Mouse (Mus musculus) hindbrain, postnatal 0 days (tissue): Measurements from ENCODE around the gene Gse1. TPM values are rescaled to one million over a fixed set of nuclear protein-coding genes. Genes with fewer than 3 reads are reported as not detected.

Experiments used
- ATAC-seq: fragments of 200-750 bp; cut with Nextera tagmentation; 2 replicates; pipeline ENCODE4 v1.8.0; 2017; ENCODE audit warnings: mild to moderate bottlenecking, moderate TSS enrichment, moderate library complexity
- DNase-seq: peaks from one replicate; pipeline ENCODE4 v3.0.0-alpha.2; 2015; ENCODE audit warnings: low spot score
- H3K27ac ChIP-seq: fragments of 300-500 bp; sonication (generic); 2 replicates; pipeline ENCODE4 v1.5.1; 2014; ENCODE audit warnings: mild to moderate bottlenecking
- H3K27me3 ChIP-seq: fragments of 300-500 bp; sonication (generic); 2 replicates; pipeline ENCODE4 v1.6.1; 2014; ENCODE audit warnings: low read length, mixed read lengths; ENCODE audit not compliant: insufficient read depth
- H3K36me3 ChIP-seq: fragments of 300-500 bp; sonication (generic); 2 replicates; pipeline ENCODE4 v1.6.1; 2014; ENCODE audit warnings: low read length, mixed read lengths; ENCODE audit not compliant: insufficient read depth
- H3K4me1 ChIP-seq: fragments of 300-500 bp; sonication (generic); 2 replicates; pipeline ENCODE4 v1.6.1; 2014; ENCODE audit warnings: antibody characterized with exemption, low read length, mixed read lengths; ENCODE audit not compliant: insufficient read depth
- H3K4me2 ChIP-seq: fragments of 300-500 bp; sonication (generic); 2 replicates; pipeline ENCODE4 v1.6.1; 2014; ENCODE audit warnings: low read depth, mild to moderate bottlenecking, low read length, moderate library complexity, mixed read lengths
- H3K4me3 ChIP-seq: fragments of 300-500 bp; sonication (generic); 2 replicates; pipeline ENCODE4 v1.5.1; 2014; ENCODE audit warnings: low read length
- H3K9ac ChIP-seq: fragments of 300-500 bp; sonication (generic); replicated peaks from 2 replicates; pipeline ENCODE4 v1.6.1; 2014; ENCODE audit warnings: mild to moderate bottlenecking, low read length, moderate library complexity, mixed read lengths
- H3K9me3 ChIP-seq: fragments of 300-500 bp; sonication (generic); 2 replicates; pipeline ENCODE4 v1.6.1; 2016; ENCODE audit warnings: low read length, mixed read lengths
- CTCF ChIP-seq: IDR thresholded peaks from 2 replicates; pipeline ENCODE4 v1.5.1; 2016; ENCODE audit warnings: antibody characterized with exemption, control low read depth, low read depth
- WGBS: fragments of 180-500 bp; shearing (Covaris S2); extraction: QIAGEN DNeasy Blood & Tissue Kit; methylation state at CpG from one replicate; pipeline ENCODE4 v1.1.7; 2014; 5-methylcytosine and 5-hydroxymethylcytosine counted together
- polyA plus RNA-seq: library from polyadenylated mRNA; unstranded; fragments of >200 nt; fragmentation: Nextera tagmentation; extraction: Ambion mirVana; gene quantifications from 2 replicates; pipeline ENCODE4 v1.2.1, GENCODE M21; 2015
- total RNA-seq: library from RNA; depleted of rRNA; stranded (reverse); fragments of >200 nt; gene quantifications from 2 replicates; pipeline ENCODE4 v1.2.3, GENCODE M21; 2014

The Gse1 gene
- total and polyA plus RNA-seq, 2 experiments from 2014 or later = 13.4 to 48.3 TPM

- ATAC-seq = peak; percentile 13; the same call in 1 of the 2 replicates
- Histone ChIP-seq H3K27ac (peak overlapping the region; percentile 99), H3K4me1 (peaks cover 44% of the 10 kb centered on the region), H3K9me3 (no peaks in the 10 kb centered on the region), H3K9ac (peak overlapping the region; percentile 89), H3K4me2 (peak overlapping the region; percentile 97), H3K36me3 (no peaks in the 10 kb centered on the region), H3K27me3 (no peaks in the 10 kb centered on the region), H3K4me3 (peak overlapping the region; percentile 92)
- 3% methylated on average over 50 of the region's 50 CpGs for WGBS
- TF ChIP-seq CTCF = no peak
- peak; percentile 82 for DNase-seq
These were observed 258.5 kb downstream of the Gse1 start for GRCm38 (mm10) chr8:120486477-120487376.

DNA sequence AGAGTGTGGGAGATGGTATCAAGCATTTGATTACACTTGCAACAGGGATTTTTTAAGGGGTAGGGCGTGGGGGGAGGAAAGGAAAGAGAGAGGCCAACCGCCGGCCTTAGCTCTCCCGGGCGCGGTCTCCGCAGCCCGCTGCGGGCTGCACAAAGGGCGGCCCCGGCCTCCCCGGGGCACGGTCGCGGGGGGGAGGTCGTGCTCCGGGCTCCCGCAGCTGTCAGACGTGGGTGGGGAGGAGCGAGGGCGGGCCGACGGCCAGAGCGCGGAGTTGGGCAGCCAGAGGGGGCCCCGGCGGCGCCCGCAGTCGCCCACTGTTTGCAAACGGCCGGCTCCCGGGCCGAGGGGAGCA, 259.1 kb downstream of the Gse1 start:
- ATAC-seq (peak; percentile 4), DNase-seq (no peak)
- Histone ChIP-seq H3K4me3 (peak overlapping the region; percentile 92), H3K36me3 (no peaks in the 10 kb centered on the region), H3K27me3 (no peaks in the 10 kb centered on the region), H3K4me1 (peaks cover 42% of the 10 kb centered on the region), H3K4me2 (peak overlapping the region; percentile 97), H3K27ac (peak overlapping the region; percentile 99), H3K9ac (peak overlapping the region; percentile 89), H3K9me3 (no peaks in the 10 kb centered on the region)
- no peak for TF ChIP-seq CTCF
- WGBS = under 1% methylated on average over 31 of the region's 34 CpGs

DNA sequence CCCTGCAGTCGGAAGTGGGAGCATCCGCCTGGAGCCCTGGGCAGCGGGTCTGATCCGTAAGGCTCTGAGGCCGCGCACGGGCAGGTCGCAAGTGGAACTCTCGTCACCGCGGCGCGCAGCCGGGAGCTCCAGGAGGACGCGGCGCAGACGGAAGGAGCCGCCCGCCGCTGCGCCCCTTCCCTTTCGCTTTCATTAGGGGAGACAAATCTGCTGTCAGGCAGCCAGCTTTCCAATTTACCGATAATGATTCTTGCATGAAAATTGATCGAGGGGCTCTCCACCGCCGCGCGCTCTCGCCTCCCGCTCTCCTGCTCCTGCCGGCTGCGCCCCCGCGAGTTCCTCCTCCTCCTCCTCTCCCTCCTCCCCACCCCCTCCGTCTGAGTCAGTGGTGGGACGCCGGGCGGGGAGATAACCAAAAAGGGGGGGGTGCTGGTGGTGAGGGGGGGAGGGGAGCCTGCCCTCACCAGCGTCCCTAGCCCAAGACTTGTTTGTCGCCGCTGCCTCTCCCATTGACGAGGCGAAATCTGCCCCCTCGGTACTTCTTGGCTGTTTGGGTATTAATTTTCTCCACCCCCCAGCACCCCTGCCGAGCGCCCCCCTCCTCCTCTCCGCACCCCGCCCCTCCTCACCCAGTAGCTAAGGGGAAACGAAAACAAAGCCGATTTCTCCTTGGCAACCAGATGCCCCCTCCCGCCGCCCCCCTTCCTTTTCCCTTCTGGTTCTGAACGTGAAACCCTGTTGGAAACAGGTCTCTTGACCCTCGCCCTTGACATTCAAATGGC, 259.7 kb downstream of the Gse1 start:
- Histone ChIP-seq H3K4me1 (peaks cover 46% of the 10 kb centered on the region), H3K9ac (peak overlapping the region; percentile 89), H3K27me3 (no peaks in the 10 kb centered on the region), H3K4me2 (peak overlapping the region; percentile 97), H3K4me3 (peak overlapping the region; percentile 92), H3K36me3 (no peaks in the 10 kb centered on the region), H3K27ac (peak overlapping the region; percentile 99), H3K9me3 (no peaks in the 10 kb centered on the region)
- ATAC-seq = peak; percentile 39
- DNase-seq = peak; percentile 82
- TF ChIP-seq CTCF = no peak
- WGBS = 2% methylated on average over 47 of the region's 55 CpGs

DNA sequence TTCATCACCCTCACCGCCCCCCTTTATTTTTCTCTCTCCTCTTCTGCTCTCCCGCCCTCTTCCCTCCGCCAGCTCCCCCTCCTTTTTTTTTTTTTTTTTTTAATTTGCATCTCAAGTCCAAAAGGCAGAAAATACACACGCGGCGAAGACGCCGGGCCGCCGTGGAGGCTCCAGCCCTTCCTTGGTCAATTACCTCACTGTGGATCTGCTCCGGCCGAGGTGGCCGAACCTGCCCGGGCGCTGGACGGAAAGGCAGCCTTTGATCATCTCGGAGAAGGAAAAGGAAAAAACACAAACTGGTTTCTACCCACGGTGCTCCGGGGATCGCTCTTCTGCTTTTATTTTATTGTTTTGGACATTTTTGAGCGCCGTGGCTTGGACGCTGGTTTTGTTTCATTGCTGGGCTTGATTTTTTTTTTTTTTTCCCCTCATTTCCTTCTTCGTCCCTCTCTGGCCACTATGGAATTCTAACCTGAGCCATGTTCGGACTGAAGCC, 260.4 kb downstream of the Gse1 start:
- H3K36me3 ChIP-seq = no peaks in the 10 kb centered on the region
- ATAC-seq (no peak), DNase-seq (peak; percentile 50)
- H3K4me1 ChIP-seq = peaks cover 54% of the 10 kb centered on the region
- H3K4me3 ChIP-seq = peak overlapping the region; percentile 92
- no peak for TF ChIP-seq CTCF
- H3K9ac ChIP-seq = peak overlapping the region; percentile 89
- no peaks in the 10 kb centered on the region for H3K9me3 ChIP-seq
- whole genome bisulfite sequencing = under 1% methylated on average over 25 of the region's 25 CpGs
- no peaks in the 10 kb centered on the region for H3K27me3 ChIP-seq
- H3K27ac ChIP-seq = peak overlapping the region; percentile 99
- peak overlapping the region; percentile 97 for H3K4me2 ChIP-seq

GRCm38 (mm10) chr8:120489142-120489754, 261.0 kb downstream of the Gse1 start:
- no peaks in the 10 kb centered on the region for H3K9me3 ChIP-seq
- H3K36me3 ChIP-seq = no peaks in the 10 kb centered on the region
- peak overlapping the region; percentile 99 for H3K27ac ChIP-seq
- H3K4me1 ChIP-seq = peaks cover 51% of the 10 kb centered on the region
- TF ChIP-seq CTCF = no peak
- WGBS = under 1% methylated on average over 73 of the region's 73 CpGs
- peak overlapping the region; percentile 97 for H3K4me2 ChIP-seq
- ATAC-seq (no peak), DNase-seq (peak; percentile 65)
- peak overlapping the region; percentile 89 for H3K9ac ChIP-seq
- H3K27me3 ChIP-seq = no peaks in the 10 kb centered on the region
- peak overlapping the region; percentile 92 for H3K4me3 ChIP-seq

DNA sequence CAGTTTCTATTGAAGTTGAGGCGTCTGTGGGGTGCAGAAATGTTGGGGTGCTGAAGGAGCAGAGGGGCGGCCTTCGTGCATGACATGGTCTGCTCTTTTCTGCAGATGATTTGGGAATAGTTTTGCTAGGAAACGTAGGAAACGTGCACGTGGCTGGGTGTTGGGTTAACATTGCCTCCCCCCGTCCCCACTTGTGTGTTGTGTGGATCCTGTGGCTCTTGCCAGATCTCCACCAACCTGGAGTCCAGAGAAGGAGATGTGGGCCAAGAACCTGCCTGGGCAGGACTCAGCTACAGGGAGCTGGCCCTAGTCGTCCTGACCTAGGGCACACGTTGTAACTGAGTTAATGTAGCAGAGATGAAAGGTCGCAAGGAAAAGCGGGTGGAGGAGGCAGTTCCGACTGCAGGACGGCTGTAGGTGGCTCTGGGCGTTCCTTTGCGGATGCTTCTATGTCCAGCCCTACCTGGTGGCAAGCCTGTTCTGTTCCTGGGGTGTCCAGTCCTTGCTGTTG, 261.6 kb downstream of the Gse1 start:
- WGBS = 5% methylated on average over 15 of the region's 15 CpGs

More for the DNA sequence above, 261.6 kb downstream of the Gse1 start:
- DNase-seq = no peak
- Histone ChIP-seq H3K27ac (peak overlapping the region; percentile 99), H3K4me3 (peak overlapping the region; percentile 92), H3K9ac (peak overlapping the region; percentile 89), H3K36me3 (no peaks in the 10 kb centered on the region), H3K9me3 (no peaks in the 10 kb centered on the region), H3K4me2 (peak overlapping the region; percentile 97), H3K4me1 (peaks cover 50% of the 10 kb centered on the region), H3K27me3 (no peaks in the 10 kb centered on the region)
- ATAC-seq = no peak
- TF ChIP-seq CTCF = no peak
